ENCODE assay signal across 18 mouse cellular contexts in genomic region chr4:32263685-32264038, GRCm38 (mm10). TPM values are rescaled to one million over a fixed set of nuclear protein-coding genes. Genes with fewer than 3 reads are reported as not detected.
A peak's percentile ranks its signal among the peaks of the same experiment; 100 is the strongest.
DNase-seq lines count a peak whose midpoint lies in the region; ATAC-seq and TF ChIP-seq lines count a peak whose summit lies in the region.
"Had no signal": no experiment of that assay in that cellular context is flagged by ENCODE, and none has a peak within 500 bp of the region (broad histone marks: within the 10 kb centered on the region; RNA-seq: fewer than 3 reads in every experiment).

No protein-coding gene starts in this region.

- H3K27ac ChIP-seq in embryonic facial prominence, embryonic 12.5 days, result 0 out of 2 replicates have a peak overlapping the region, but pooled peaks have one; percentile 3
- no peak overlapping the region; the same call in 1 of the 2 replicates for H3K27ac ChIP-seq in embryonic facial prominence, embryonic 10.5 days (replicated peaks)
- 0 out of 2 replicates have a peak overlapping the region, but pooled peaks have one; percentile 4 for H3K27ac ChIP-seq in intestine, embryonic 14.5 days (ENCODE audit: low read depth)
- no peak overlapping the region for H3K27ac ChIP-seq in intestine, embryonic 15.5 days
- H3K27ac ChIP-seq in thymus, adult 2 months (ENCODE audit: control insufficient read depth, insufficient read depth, low read length), result peak overlapping the region; percentile 68
- no peak overlapping the region for H3K27ac ChIP-seq in midbrain, embryonic 13.5 days
- H3K27ac ChIP-seq: forebrain, embryonic 13.5 days; hindbrain, embryonic 13.5 days; left cerebral cortex, adult 2 months; midbrain, embryonic 12.5 days had no signal

- no peak for TF ChIP-seq CTCF in thymus, adult 2 months (IDR thresholded peaks at IDR 0.05; ENCODE audit: borderline replicate concordance, control insufficient read depth, extremely low read depth, insufficient read depth, low read length, poor library complexity)

- no peak for DNase-seq in embryonic facial prominence, embryonic 10.5 days (ENCODE audit: low spot score)
- DNase-seq in intestine, embryonic 14.5 days (ENCODE audit: low spot score), result peak; percentile 49
- DNase-seq in thymus, adult 2 months, result peak; percentile 26
- DNase-seq in thymus, postnatal 10 days (ENCODE audit: low spot score in 2 of 2), result no peak
- DNase-seq in splenic B cell, adult 2 months (ENCODE audit: low read depth, low spot score), result peak; percentile 37
- DNase-seq: cerebellum, adult 8-10 months; kidney, adult 9 months; lung, postnatal 36 days; right cerebral cortex, postnatal 14 days had no signal

- ATAC-seq in embryonic facial prominence, embryonic 12.5 days (ENCODE audit: insufficient number of reproducible peaks, insufficient read depth, low FRiP score, low TSS enrichment), result no peak
- no peak for ATAC-seq in intestine, embryonic 14.5 days (replicated peaks; ENCODE audit: low FRiP score, low TSS enrichment, low read depth)
- ATAC-seq in intestine, embryonic 15.5 days, result no peak
- ATAC-seq in midbrain, embryonic 13.5 days, result no peak
- ATAC-seq: forebrain, embryonic 13.5 days had no signal

- no peaks in the 10 kb centered on the region for H3K27me3 ChIP-seq in embryonic facial prominence, embryonic 12.5 days
- no peaks in the 10 kb centered on the region for H3K27me3 ChIP-seq in embryonic facial prominence, embryonic 10.5 days (replicated peaks; ENCODE audit: low read depth, poor library complexity, severe bottlenecking)
- no peaks in the 10 kb centered on the region for H3K27me3 ChIP-seq in intestine, embryonic 14.5 days (replicated peaks; ENCODE audit: control insufficient read depth, insufficient read depth, low read length)
- H3K27me3 ChIP-seq in intestine, embryonic 15.5 days (replicated peaks), result no peaks in the 10 kb centered on the region
- H3K27me3 ChIP-seq in thymus, adult 2 months (ENCODE audit: control insufficient read depth, insufficient read depth, low read length), result no peaks in the 10 kb centered on the region
- no peaks in the 10 kb centered on the region for H3K27me3 ChIP-seq in splenic B cell, adult 2 months (ENCODE audit: control insufficient read depth, insufficient read depth, low read length, poor library complexity, severe bottlenecking)
- no peaks in the 10 kb centered on the region for H3K27me3 ChIP-seq in midbrain, embryonic 13.5 days
- H3K27me3 ChIP-seq: forebrain, embryonic 13.5 days; hindbrain, embryonic 13.5 days; limb, embryonic 13.5 days; midbrain, embryonic 12.5 days had no signal

- H3K9ac ChIP-seq in embryonic facial prominence, embryonic 12.5 days, result no peak overlapping the region
- no peak overlapping the region for H3K9ac ChIP-seq in intestine, embryonic 14.5 days (ENCODE audit: low read length)
- no peak overlapping the region for H3K9ac ChIP-seq in intestine, embryonic 15.5 days
- H3K9ac ChIP-seq in midbrain, embryonic 13.5 days (replicated peaks), result no peak overlapping the region
- H3K9ac ChIP-seq: forebrain, embryonic 13.5 days; hindbrain, embryonic 13.5 days; limb, embryonic 13.5 days; midbrain, embryonic 12.5 days had no signal

- no peak for TF ChIP-seq POLR2A in thymus, adult 2 months (IDR thresholded peaks at IDR 0.05; ENCODE audit: control insufficient read depth, extremely low read depth, insufficient read depth, low read length, poor library complexity)

- H3K4me1 ChIP-seq in embryonic facial prominence, embryonic 12.5 days, result peaks cover 40% of the 10 kb centered on the region
- peaks cover 52% of the 10 kb centered on the region for H3K4me1 ChIP-seq in embryonic facial prominence, embryonic 10.5 days
- H3K4me1 ChIP-seq in intestine, embryonic 14.5 days (replicated peaks; ENCODE audit: control insufficient read depth, insufficient read depth, low read length), result peaks cover 19% of the 10 kb centered on the region
- no peaks in the 10 kb centered on the region for H3K4me1 ChIP-seq in intestine, embryonic 15.5 days (replicated peaks)
- peaks cover 39% of the 10 kb centered on the region for H3K4me1 ChIP-seq in thymus, adult 2 months (replicated peaks; ENCODE audit: control insufficient read depth, insufficient read depth, low read length)
- H3K4me1 ChIP-seq in midbrain, embryonic 13.5 days (replicated peaks), result peaks cover 17% of the 10 kb centered on the region; the same call in 1 of the 2 replicates

- H3K4me2 ChIP-seq in embryonic facial prominence, embryonic 12.5 days (replicated peaks), result no peak overlapping the region
- no peak overlapping the region; the same call in 1 of the 2 replicates for H3K4me2 ChIP-seq in intestine, embryonic 14.5 days (ENCODE audit: low read length)
- H3K4me2 ChIP-seq in intestine, embryonic 15.5 days (replicated peaks), result no peak overlapping the region
- H3K4me2 ChIP-seq in midbrain, embryonic 13.5 days (replicated peaks), result no peak overlapping the region
- H3K4me2 ChIP-seq: forebrain, embryonic 13.5 days; hindbrain, embryonic 13.5 days; limb, embryonic 13.5 days; midbrain, embryonic 12.5 days had no signal

- no peaks in the 10 kb centered on the region for H3K36me3 ChIP-seq in embryonic facial prominence, embryonic 12.5 days
- H3K36me3 ChIP-seq in embryonic facial prominence, embryonic 10.5 days (replicated peaks), result peaks cover 4% of the 10 kb centered on the region
- H3K36me3 ChIP-seq in intestine, embryonic 14.5 days (ENCODE audit: control insufficient read depth, insufficient read depth, low read length), result no peaks in the 10 kb centered on the region
- no peaks in the 10 kb centered on the region for H3K36me3 ChIP-seq in intestine, embryonic 15.5 days
- no peaks in the 10 kb centered on the region for H3K36me3 ChIP-seq in thymus, adult 2 months (ENCODE audit: control insufficient read depth, insufficient read depth, low read length)
- peaks cover 3% of the 10 kb centered on the region for H3K36me3 ChIP-seq in splenic B cell, adult 2 months (ENCODE audit: control insufficient read depth, insufficient read depth, low read length, poor library complexity, severe bottlenecking)
- no peaks in the 10 kb centered on the region for H3K36me3 ChIP-seq in midbrain, embryonic 13.5 days
- H3K36me3 ChIP-seq: limb, embryonic 13.5 days; midbrain, embryonic 12.5 days had no signal

- WGBS in embryonic facial prominence, embryonic 12.5 days, result 64% methylated on average over 10 of the region's 10 CpGs
- 70% methylated on average over 10 of the region's 10 CpGs for WGBS in embryonic facial prominence, embryonic 10.5 days
- WGBS in intestine, embryonic 14.5 days, result 60% methylated on average over 10 of the region's 10 CpGs
- WGBS in intestine, embryonic 15.5 days, result 58% methylated on average over 10 of the region's 10 CpGs
- 48% methylated on average over 10 of the region's 10 CpGs for WGBS in thymus, adult 2 months
- WGBS in midbrain, embryonic 13.5 days, result 75% methylated on average over 10 of the region's 10 CpGs

- H3K9me3 ChIP-seq in embryonic facial prominence, embryonic 12.5 days, result no peaks in the 10 kb centered on the region
- no peaks in the 10 kb centered on the region for H3K9me3 ChIP-seq in embryonic facial prominence, embryonic 10.5 days
- H3K9me3 ChIP-seq in intestine, embryonic 14.5 days (ENCODE audit: control insufficient read depth, low read length), result no peaks in the 10 kb centered on the region
- no peaks in the 10 kb centered on the region for H3K9me3 ChIP-seq in intestine, embryonic 15.5 days
- H3K9me3 ChIP-seq in midbrain, embryonic 13.5 days, result no peaks in the 10 kb centered on the region
- H3K9me3 ChIP-seq: forebrain, embryonic 13.5 days; hindbrain, embryonic 13.5 days; midbrain, embryonic 12.5 days had no signal

- H3K4me3 ChIP-seq in embryonic facial prominence, embryonic 12.5 days, result no peak overlapping the region
- no peak overlapping the region for H3K4me3 ChIP-seq in embryonic facial prominence, embryonic 10.5 days
- H3K4me3 ChIP-seq in intestine, embryonic 14.5 days (ENCODE audit: low read depth, low read length), result no peak overlapping the region
- H3K4me3 ChIP-seq in intestine, embryonic 15.5 days (replicated peaks), result no peak overlapping the region
- H3K4me3 ChIP-seq in thymus, adult 2 months (ENCODE audit: control insufficient read depth, insufficient read depth, low read length), result no peak overlapping the region
- no peak overlapping the region for H3K4me3 ChIP-seq in midbrain, embryonic 13.5 days (replicated peaks)
- H3K4me3 ChIP-seq: forebrain, embryonic 13.5 days; hindbrain, embryonic 13.5 days; left cerebral cortex, adult 2 months; limb, embryonic 13.5 days; midbrain, embryonic 12.5 days; myocyte had no signal

RNA-seq across cellular contexts. Expression of gene Bach2, which starts 25.1 kb away (rescaled TPM):
- polyA plus RNA-seq in embryonic facial prominence, embryonic 12.5 days (2016; fragmentation: Nextera tagmentation; extraction: Ambion mirVana), result 13.0 and 13.5 TPM in 2 replicates
- 12.2 and 12.4 TPM in 2 replicates for polyA plus RNA-seq in embryonic facial prominence, embryonic 10.5 days (2016; fragmentation: Nextera tagmentation; extraction: Ambion mirVana)
- polyA plus RNA-seq in intestine, embryonic 14.5 days (2014; fragmentation: Nextera tagmentation; extraction: Ambion mirVana), result 6.7 and 8.4 TPM in 2 replicates
- polyA plus RNA-seq in intestine, embryonic 15.5 days (2015; fragmentation: Nextera tagmentation; extraction: Ambion mirVana), result 4.4 and 4.7 TPM in 2 replicates
- polyA plus RNA-seq in thymus, adult 2 months (2012; rRNA removed), result 9.4 and 10.5 TPM in 2 replicates
- 21.3 and 22.7 TPM in 2 replicates for polyA plus RNA-seq in midbrain, embryonic 13.5 days (2015; fragmentation: Nextera tagmentation; extraction: Ambion mirVana)

Comparison
In these comparisons a context has a peak if more than half of its experiments do, and no peak if none do; other contexts are left out.
1. H3K27ac ChIP-seq: peak in embryonic facial prominence, embryonic 12.5 days (single experiment), intestine, embryonic 14.5 days (single experiment) and thymus, adult 2 months (single experiment); none in embryonic facial prominence, embryonic 10.5 days (single experiment), intestine, embryonic 15.5 days (single experiment) and midbrain, embryonic 13.5 days (single experiment).
2. DNase-seq: peak in intestine, embryonic 14.5 days (single experiment), thymus, adult 2 months (single experiment) and splenic B cell, adult 2 months (single experiment); none in embryonic facial prominence, embryonic 10.5 days (single experiment) and thymus, postnatal 10 days (0 of 2).